Mouse (Mus musculus) CH12.LX (cell line): Measurements from ENCODE around the gene Kif28. TPM values are rescaled to one million over a fixed set of nuclear protein-coding genes. Genes with fewer than 3 reads are reported as not detected.
"Not testable (repeated sequence)": the region's sequence is repeated elsewhere in the genome, so short reads cannot be mapped to it uniquely, and the experiment has no call there.

ENCODE experiments used
- DNase-seq: peaks from one replicate; pipeline ENCODE4 v3.0.0-alpha.2; 2013; ENCODE audit errors: extremely low read depth
- H3K27ac ChIP-seq: 2 replicates; pipeline ENCODE4 v1.5.1; 2012; ENCODE audit warnings: low read depth, mild to moderate bottlenecking, control low read depth, moderate library complexity; ENCODE audit not compliant: insufficient read depth
- H3K27me3 ChIP-seq: replicated peaks from 2 replicates; pipeline ENCODE3; 2012; ENCODE audit warnings: inconsistent platforms
- H3K36me3 ChIP-seq, 2 experiments: replicated peaks in 1 of 2; 2 replicates each; pipeline versions ENCODE3 to v1.6.1; 2012; ENCODE audit warnings: inconsistent platforms in 1 of 2, low read length in 1 of 2, mild to moderate bottlenecking in 1 of 2, mixed read lengths in 1 of 2, moderate library complexity in 1 of 2; ENCODE audit not compliant: control insufficient read depth in 1 of 2, insufficient read depth in 1 of 2
- H3K4me1 ChIP-seq, 2 experiments: 2 replicates each; pipeline ENCODE4 v1.6.1; 2012; ENCODE audit warnings: inconsistent platforms in 1 of 2, moderate library complexity in 1 of 2; ENCODE audit not compliant: insufficient read depth in 2 of 2, control insufficient read depth in 1 of 2
- H3K4me2 ChIP-seq: 2 replicates; pipeline ENCODE4 v1.6.1; 2012; ENCODE audit warnings: low read depth, mild to moderate bottlenecking, control low read depth; ENCODE audit not compliant: poor library complexity, insufficient read depth, severe bottlenecking
- H3K4me3 ChIP-seq, 3 experiments: fragments of 150-350 bp in 1 of 3; sonication (generic) in 1 of 3; replicated peaks in 1 of 3; 2 replicates each; pipeline versions ENCODE3 to v1.5.1; 2011 to 2012; ENCODE audit warnings: low read depth in 2 of 3, low read length in 2 of 3, mild to moderate bottlenecking in 2 of 3, moderate library complexity in 2 of 3, control low read depth in 1 of 3, improper control_type of control experiment in 1 of 3, inconsistent platforms in 1 of 3, mixed read lengths in 1 of 3; ENCODE audit not compliant: poor library complexity in 1 of 3
- H3K79me2 ChIP-seq: replicated peaks from 2 replicates; pipeline ENCODE4 v1.6.1; 2012; ENCODE audit warnings: mild to moderate bottlenecking, moderate library complexity; ENCODE audit not compliant: control insufficient read depth, poor library complexity, insufficient read depth, severe bottlenecking; ENCODE audit errors: extremely low read depth
- H3K9ac ChIP-seq: 2 replicates; pipeline ENCODE4 v1.6.1; 2012; ENCODE audit warnings: low read depth, mild to moderate bottlenecking, control low read depth, moderate library complexity; ENCODE audit not compliant: insufficient read depth
- H3K9me3 ChIP-seq: replicated peaks from 2 replicates; pipeline ENCODE3; 2012; ENCODE audit warnings: low read length, inconsistent platforms, mixed read lengths
- CHD1 ChIP-seq: IDR thresholded peaks from 2 replicates; pipeline ENCODE4 v1.6.1; 2012; ENCODE audit warnings: low read depth, low read length, improper control_type of control experiment, inconsistent platforms
- CTCF ChIP-seq, 2 experiments: IDR thresholded peaks in 1 of 2; conservative IDR thresholded peaks in 1 of 2; 2 replicates each; pipeline ENCODE4 v1.5.1; 2011 to 2012; ENCODE audit warnings: low read depth in 2 of 2, low read length in 2 of 2, improper control_type of control experiment in 1 of 2, inconsistent platforms in 1 of 2, mild to moderate bottlenecking in 1 of 2, moderate library complexity in 1 of 2
- EP300 ChIP-seq: IDR thresholded peaks from 2 replicates; pipeline ENCODE4 v1.6.1; 2011; ENCODE audit warnings: low read length, improper control_type of control experiment
- MAX ChIP-seq: IDR thresholded peaks from 2 replicates; pipeline ENCODE4 v1.6.1; 2011; ENCODE audit warnings: low read length, improper control_type of control experiment
- MAZ ChIP-seq: IDR thresholded peaks from 2 replicates; pipeline ENCODE4 v1.6.1; 2012; ENCODE audit warnings: low read depth, mild to moderate bottlenecking, inconsistent platforms, low read length, improper control_type of control experiment, moderate library complexity
- MYC ChIP-seq: IDR thresholded peaks from 2 replicates; pipeline ENCODE4 v1.6.1; 2011; ENCODE audit warnings: low read depth, mild to moderate bottlenecking, improper control_type of control experiment, low read length
- NRF1 ChIP-seq: IDR thresholded peaks from 2 replicates; pipeline ENCODE4 v1.6.1; 2014; ENCODE audit warnings: low read depth, mild to moderate bottlenecking, inconsistent platforms, low read length, improper control_type of control experiment, moderate library complexity
- PAX5 ChIP-seq: IDR thresholded peaks from 2 replicates; pipeline ENCODE4 v1.6.1; 2012; ENCODE audit warnings: low read length, inconsistent platforms, mixed read lengths
- POLR2AphosphoS2 ChIP-seq: IDR thresholded peaks from 2 replicates; pipeline ENCODE4 v1.6.1; 2011; ENCODE audit warnings: low read depth, low read length, improper control_type of control experiment
- RAD21 ChIP-seq: IDR thresholded peaks from 2 replicates; pipeline ENCODE4 v1.6.1; 2011; ENCODE audit warnings: low read depth, mild to moderate bottlenecking, low read length, improper control_type of control experiment, moderate library complexity
- SIN3A ChIP-seq: IDR thresholded peaks from 2 replicates; pipeline ENCODE4 v1.6.1; 2012; ENCODE audit warnings: low read length, improper control_type of control experiment, inconsistent platforms
- TBP ChIP-seq: conservative IDR thresholded peaks from 2 replicates; pipeline ENCODE4 v1.6.1; 2011; ENCODE audit warnings: low read depth, low read length, improper control_type of control experiment
- TCF12 ChIP-seq: IDR thresholded peaks from 2 replicates; pipeline ENCODE4 v1.6.1; 2014; ENCODE audit warnings: low read depth, mild to moderate bottlenecking, inconsistent platforms, low read length, improper control_type of control experiment
- ZKSCAN1 ChIP-seq: IDR thresholded peaks from 2 replicates; pipeline ENCODE4 v1.6.1; 2012; ENCODE audit warnings: low read depth, inconsistent platforms, low read length, improper control_type of control experiment, borderline replicate concordance
- dilution Hi-C: fragments of 300-500 bp; cut with MboI; formaldehyde crosslinking; loops from 2 replicates; pipeline ENCODE4 v1.14.3; 2020; ENCODE audit warnings: low sequenced_read_pairs; ENCODE audit not compliant: extremely low pct_unique_long_range_greater_than_20kb, extremely low pct_ligation_motif_present
- in situ Hi-C: fragments of 300-500 bp; cut with MboI; formaldehyde crosslinking; loops from 3 replicates; pipeline ENCODE4 v1.14.3; 2019; ENCODE audit warnings: low sequenced_read_pairs, low pct_ligation_motif_present, low pct_unique_long_range_greater_than_20kb, mixed read lengths
- polyA plus RNA-seq: library from polyadenylated mRNA; unstranded; fragments of >175 nt; gene quantifications from 2 replicates; pipeline ENCODE4 v1.2.1, GENCODE M21; 2012; ENCODE audit warnings: low read depth; ENCODE audit not compliant: insufficient read length
- total RNA-seq, 2 experiments: library from RNA; depleted of rRNA; stranded (reverse); fragments of 300-350 nt in 1 of 2; fragments of >200 nt in 1 of 2; gene quantifications; 2 replicates each; pipeline ENCODE4 v1.2.3; 2012 to 2014

The Kif28 gene
- total and polyA plus RNA-seq, 3 experiments: 0.07 TPM; not detected in 2

DNA sequence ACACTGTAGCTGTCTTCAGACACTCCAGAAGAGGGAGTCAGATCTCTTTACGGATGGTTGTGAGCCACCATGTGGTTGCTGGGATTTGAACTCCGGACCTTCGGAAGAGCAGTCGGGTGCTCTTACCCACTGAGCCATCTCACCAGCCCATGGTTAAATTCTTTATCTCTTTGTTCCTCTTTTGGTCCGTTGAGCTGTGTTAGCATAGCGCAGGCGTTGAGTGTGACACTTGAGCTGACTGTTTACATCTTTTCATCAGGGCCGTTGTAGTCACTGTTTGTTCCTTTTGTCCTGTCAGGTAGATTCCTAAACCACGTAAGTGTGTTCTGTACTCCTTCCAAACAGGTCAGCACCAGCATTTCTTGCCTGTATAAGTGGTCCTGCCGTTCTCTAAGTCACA, 62.3 kb downstream of the Kif28 start:
- H3K4me3 ChIP-seq, H3K9me3 ChIP-seq, H3K4me2 ChIP-seq, dilution Hi-C loops, H3K9ac ChIP-seq, H3K27ac ChIP-seq, H3K4me1 ChIP-seq, DNase-seq, H3K79me2 ChIP-seq, H3K27me3 ChIP-seq: not testable (repeated sequence)
- in situ Hi-C loops: loop anchor here (10.0 kb wide), 1 partner anchor 52 kb away; no protein-coding TSS in a partner anchor
- peaks cover 10 to 18% of the 10 kb centered on the region in 2 experiments for H3K36me3 ChIP-seq

DNA sequence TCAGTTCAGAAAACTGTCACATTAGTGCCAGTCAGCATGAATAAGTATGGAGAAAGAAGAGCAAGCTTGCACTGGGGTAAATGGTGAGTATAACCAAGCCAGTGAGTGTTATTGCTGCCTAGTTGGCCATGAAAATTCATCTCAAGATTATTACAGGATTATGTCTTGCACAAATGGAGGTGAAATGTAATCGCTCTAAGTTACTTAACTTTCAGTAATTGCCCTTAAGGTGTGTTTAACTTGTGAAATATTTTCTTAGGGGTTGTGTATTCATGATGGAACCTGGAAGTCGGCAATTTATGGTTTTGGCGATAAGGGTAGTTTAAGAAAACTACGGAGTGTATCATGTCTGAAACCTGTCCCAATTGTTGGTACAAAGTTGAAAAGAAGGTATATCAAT, 65.7 kb downstream of the Kif28 start:
- H3K4me1 ChIP-seq: peaks cover 3 to 6% of the 10 kb centered on the region in 2 experiments; a peak in 3 of 4 replicates
- H3K4me3 ChIP-seq: no peak overlapping the region
- in situ Hi-C loops: no loop called here
- no peaks in the 10 kb centered on the region for H3K79me2 ChIP-seq
- no peak for DNase-seq
- H3K9me3 ChIP-seq: no peaks in the 10 kb centered on the region
- dilution Hi-C loops: no loop called here
- H3K4me2 ChIP-seq: no peak overlapping the region
- no peak overlapping the region for H3K9ac ChIP-seq
- TF ChIP-seq ZKSCAN1 (no peak), TCF12 (no peak), CTCF (conservative IDR thresholded peaks at IDR 0.05 in 1 of 2, IDR thresholded peaks at IDR 0.05 in 1 of 2; ENCODE audit: low read depth in 2 of 2, low read length in 2 of 2) (no peak), MAZ (no peak), RAD21 (no peak), TBP (no peak), SIN3A (no peak), PAX5 (no peak), CHD1 (no peak), NRF1 (no peak)
- H3K27ac ChIP-seq: no peak overlapping the region
- peaks cover 10 to 20% of the 10 kb centered on the region in 2 experiments for H3K36me3 ChIP-seq
- no peaks in the 10 kb centered on the region for H3K27me3 ChIP-seq

DNA sequence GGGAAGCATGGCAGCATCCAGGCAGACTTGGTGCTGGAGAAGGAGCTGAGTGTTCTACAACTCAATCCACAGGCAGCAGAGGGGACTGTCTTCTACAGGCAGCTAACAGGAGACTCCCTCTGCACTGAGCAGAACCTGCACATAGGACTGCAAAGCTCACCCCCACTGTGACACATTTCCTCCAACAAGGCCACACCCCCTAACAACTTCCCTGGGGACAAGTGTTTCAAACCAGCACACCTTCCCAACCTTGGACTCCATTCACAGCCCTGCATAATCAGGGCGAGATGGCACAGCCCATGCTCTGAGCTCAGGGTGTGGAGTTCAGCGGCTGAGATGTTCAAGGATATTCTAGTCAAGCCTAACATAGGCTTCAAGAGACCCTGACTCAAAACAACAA, 68.0 kb downstream of the Kif28 start:
- Histone ChIP-seq H3K36me3 (peaks cover 16 to 19% of the 10 kb centered on the region in 2 experiments), H3K4me2 (no peak overlapping the region), H3K9ac (no peak overlapping the region), H3K4me3 (peak overlapping the region in 1 of 3 experiments; percentile 18), H3K9me3 (no peaks in the 10 kb centered on the region), H3K27ac (no peak overlapping the region), H3K79me2 (no peaks in the 10 kb centered on the region), H3K4me1 (peaks cover 3 to 6% of the 10 kb centered on the region in 2 experiments; a peak in 3 of 4 replicates), H3K27me3 (no peaks in the 10 kb centered on the region)
- in situ Hi-C loops (no loop called here), dilution Hi-C loops (no loop called here)
- peak; percentile 29 for DNase-seq
- TF ChIP-seq MYC: no peak
- no peak for TF ChIP-seq POLR2AphosphoS2
- no peak for TF ChIP-seq MAX
- no peak for TF ChIP-seq EP300
- TF ChIP-seq CHD1: no peak
